ENCODE assay signal across 19 mouse cellular contexts in the genomic region with DNA sequence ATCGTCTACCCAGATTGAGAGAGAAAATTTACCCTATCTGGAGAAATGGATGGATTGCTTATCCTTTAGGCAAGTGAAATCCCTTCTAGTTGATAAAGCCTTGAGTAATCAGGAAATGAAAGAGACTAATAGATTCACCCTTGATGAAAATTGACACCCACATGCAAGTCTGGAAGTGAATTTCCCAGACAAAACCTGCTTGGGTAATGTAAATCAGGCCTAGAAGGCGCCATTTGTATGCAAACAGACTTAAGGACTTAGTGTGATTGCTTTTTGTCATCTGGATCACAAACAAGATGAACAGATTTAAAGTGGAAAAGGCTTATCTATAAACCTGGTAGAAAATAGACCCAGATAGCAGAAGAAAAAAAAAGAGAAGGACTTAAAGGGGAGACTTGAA.
"Had no signal": no experiment of that assay in that cellular context is flagged by ENCODE, and none has a peak within 500 bp of the region (broad histone marks: within the 10 kb centered on the region; RNA-seq: fewer than 3 reads in every experiment).

No protein-coding gene starts in this region.

- DNase-seq: liver, postnatal 0 days; lung, adult 2 months; lung, postnatal 14 days; lung, postnatal 36 days; right cerebral cortex, postnatal 14 days; thymus, adult 2 months; thymus, postnatal 25 days; thymus, postnatal 4 days had no signal

- H3K4me2 ChIP-seq: liver, embryonic 15.5 days; lung, embryonic 15.5 days; midbrain, embryonic 13.5 days; midbrain, embryonic 15.5 days; neural tube, embryonic 13.5 days; neural tube, embryonic 15.5 days; stomach, embryonic 15.5 days had no signal

- H3K36me3 ChIP-seq: liver, embryonic 15.5 days; lung, embryonic 15.5 days; midbrain, embryonic 10.5 days; midbrain, embryonic 13.5 days; midbrain, embryonic 15.5 days; neural tube, embryonic 13.5 days; neural tube, embryonic 15.5 days; stomach, embryonic 15.5 days had no signal

- ATAC-seq: liver, postnatal 0 days; lung, postnatal 0 days; midbrain, embryonic 13.5 days; midbrain, embryonic 15.5 days had no signal

- H3K4me3 ChIP-seq: liver, embryonic 15.5 days; lung, embryonic 15.5 days; midbrain, embryonic 10.5 days; midbrain, embryonic 13.5 days; midbrain, embryonic 15.5 days; myocyte; neural tube, embryonic 13.5 days; neural tube, embryonic 15.5 days; stomach, embryonic 15.5 days had no signal

- H3K27ac ChIP-seq: liver, embryonic 15.5 days; lung, embryonic 15.5 days; midbrain, embryonic 10.5 days; midbrain, embryonic 13.5 days; midbrain, embryonic 15.5 days; neural tube, embryonic 13.5 days; neural tube, embryonic 15.5 days; stomach, embryonic 15.5 days; stomach, postnatal 0 days had no signal

- H3K9ac ChIP-seq: liver, embryonic 15.5 days; liver, postnatal 0 days; lung, embryonic 15.5 days; midbrain, embryonic 13.5 days; midbrain, embryonic 15.5 days; neural tube, embryonic 13.5 days; neural tube, embryonic 15.5 days; stomach, embryonic 15.5 days had no signal

- H3K27me3 ChIP-seq: liver, embryonic 15.5 days; lung, embryonic 15.5 days; midbrain, embryonic 13.5 days; midbrain, embryonic 15.5 days; neural tube, embryonic 13.5 days; neural tube, embryonic 15.5 days; stomach, embryonic 15.5 days had no signal

- H3K9me3 ChIP-seq: liver, embryonic 15.5 days; lung, embryonic 15.5 days; midbrain, embryonic 10.5 days; midbrain, embryonic 13.5 days; midbrain, embryonic 15.5 days; neural tube, embryonic 13.5 days; neural tube, embryonic 15.5 days; stomach, embryonic 15.5 days had no signal

- H3K4me1 ChIP-seq: liver, embryonic 15.5 days; lung, embryonic 15.5 days; midbrain, embryonic 15.5 days; neural tube, embryonic 13.5 days; neural tube, embryonic 15.5 days; stomach, embryonic 15.5 days had no signal
